Mouse (Mus musculus) ES-Bruce4 (cell line): ENCODE results near the gene Bad.

ENCODE experiments used
- CTCF ChIP-seq: IDR thresholded peaks from one replicate; pipeline ENCODE4 v1.8.1; 2011; ENCODE audit warnings: low read depth, low read length
- POLR2A ChIP-seq: IDR thresholded peaks from one replicate; pipeline ENCODE4 v1.8.1; 2011; ENCODE audit warnings: low read length; ENCODE audit not compliant: insufficient read depth

- TF ChIP-seq CTCF (no peak), POLR2A (peak; percentile 31)
These were observed 32.8 kb downstream of the Bad start, which contains the start of gene Ppp1r14b for GRCm38 (mm10) chr19:6974211-6975205.
